Mouse (Mus musculus) midbrain, embryonic 16.5 days (tissue): Measurements from ENCODE around the gene Mpped2. TPM values are rescaled to one million over a fixed set of nuclear protein-coding genes. Genes with fewer than 3 reads are reported as not detected.

Experiments used
- ATAC-seq: fragments of 200-750 bp; cut with Nextera tagmentation; 2 replicates; pipeline ENCODE4 v1.8.0; 2017; ENCODE audit warnings: moderate TSS enrichment
- H3K27ac ChIP-seq: fragments of 300-500 bp; sonication (generic); 2 replicates; pipeline ENCODE4 v1.5.1; 2014; ENCODE audit warnings: mild to moderate bottlenecking, low read length, mixed read lengths
- H3K27me3 ChIP-seq: fragments of 300-500 bp; sonication (generic); 2 replicates; pipeline ENCODE4 v1.6.1; 2014; ENCODE audit warnings: low read depth, low read length, mixed read lengths; ENCODE audit not compliant: control insufficient read depth, insufficient read depth
- H3K36me3 ChIP-seq: fragments of 300-500 bp; sonication (generic); 2 replicates; pipeline ENCODE4 v1.6.1; 2014; ENCODE audit warnings: mild to moderate bottlenecking, low read length, moderate library complexity, mixed read lengths; ENCODE audit not compliant: control insufficient read depth, insufficient read depth
- H3K4me1 ChIP-seq: fragments of 300-500 bp; sonication (generic); 2 replicates; pipeline ENCODE4 v1.6.1; 2014; ENCODE audit warnings: mild to moderate bottlenecking, low read length, mixed read lengths; ENCODE audit not compliant: control insufficient read depth, insufficient read depth
- H3K4me2 ChIP-seq: fragments of 300-500 bp; sonication (generic); 2 replicates; pipeline ENCODE4 v1.6.1; 2014; ENCODE audit warnings: mild to moderate bottlenecking, low read length, mixed read lengths
- H3K4me3 ChIP-seq: fragments of 300-500 bp; sonication (generic); 2 replicates; pipeline ENCODE4 v1.5.1; 2014; ENCODE audit warnings: low read depth, mild to moderate bottlenecking, low read length, moderate library complexity, mixed read lengths
- H3K9ac ChIP-seq: fragments of 300-500 bp; sonication (generic); 2 replicates; pipeline ENCODE4 v1.6.1; 2014; ENCODE audit warnings: low read depth, low read length, mixed read lengths
- H3K9me3 ChIP-seq: fragments of 300-500 bp; sonication (generic); replicated peaks from 2 replicates; pipeline ENCODE4 v1.6.1; 2014; ENCODE audit warnings: mild to moderate bottlenecking, low read length, mixed read lengths; ENCODE audit not compliant: control insufficient read depth, poor library complexity, severe bottlenecking
- WGBS: fragments of 180-500 bp; shearing (Covaris S2); extraction: QIAGEN DNeasy Blood & Tissue Kit; methylation state at CpG from one replicate; pipeline ENCODE4 v1.1.7; 2014; 5-methylcytosine and 5-hydroxymethylcytosine counted together
- polyA plus RNA-seq: library from polyadenylated mRNA; unstranded; fragments of >200 nt; fragmentation: Nextera tagmentation; extraction: Ambion mirVana; gene quantifications from 2 replicates; pipeline ENCODE4 v1.2.1, GENCODE M21; 2015

The Mpped2 gene
- polyA plus RNA-seq, 1 experiment from 2014 or later = 110 TPM

DNA sequence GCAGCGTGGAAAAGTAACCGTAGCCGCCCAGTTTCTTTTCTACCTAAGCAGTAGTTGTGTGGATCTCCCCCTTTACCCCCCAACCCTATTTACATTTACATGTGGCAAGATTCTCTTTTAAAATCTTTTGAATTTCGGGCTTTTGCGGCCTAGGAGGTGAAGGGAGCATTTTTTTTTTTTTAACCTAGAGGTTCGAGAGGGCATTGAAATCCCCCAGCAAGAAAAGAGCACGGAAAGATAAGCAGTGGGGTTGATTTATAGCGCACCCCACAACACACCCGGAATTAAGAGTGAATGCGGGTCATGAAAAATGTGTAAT lies 1.5 kb downstream of the Mpped2 start:
- Histone ChIP-seq H3K4me1 (peaks cover 27% of the 10 kb centered on the region), H3K36me3 (no peaks in the 10 kb centered on the region), H3K27ac (peak overlapping the region; percentile 100), H3K27me3 (no peaks in the 10 kb centered on the region), H3K9me3 (no peaks in the 10 kb centered on the region), H3K4me2 (peak overlapping the region; percentile 68), H3K9ac (peak overlapping the region; percentile 96), H3K4me3 (peak overlapping the region; percentile 90)
- WGBS = 0% methylated on average over 10 of the region's 10 CpGs
- ATAC-seq = no peak

DNA sequence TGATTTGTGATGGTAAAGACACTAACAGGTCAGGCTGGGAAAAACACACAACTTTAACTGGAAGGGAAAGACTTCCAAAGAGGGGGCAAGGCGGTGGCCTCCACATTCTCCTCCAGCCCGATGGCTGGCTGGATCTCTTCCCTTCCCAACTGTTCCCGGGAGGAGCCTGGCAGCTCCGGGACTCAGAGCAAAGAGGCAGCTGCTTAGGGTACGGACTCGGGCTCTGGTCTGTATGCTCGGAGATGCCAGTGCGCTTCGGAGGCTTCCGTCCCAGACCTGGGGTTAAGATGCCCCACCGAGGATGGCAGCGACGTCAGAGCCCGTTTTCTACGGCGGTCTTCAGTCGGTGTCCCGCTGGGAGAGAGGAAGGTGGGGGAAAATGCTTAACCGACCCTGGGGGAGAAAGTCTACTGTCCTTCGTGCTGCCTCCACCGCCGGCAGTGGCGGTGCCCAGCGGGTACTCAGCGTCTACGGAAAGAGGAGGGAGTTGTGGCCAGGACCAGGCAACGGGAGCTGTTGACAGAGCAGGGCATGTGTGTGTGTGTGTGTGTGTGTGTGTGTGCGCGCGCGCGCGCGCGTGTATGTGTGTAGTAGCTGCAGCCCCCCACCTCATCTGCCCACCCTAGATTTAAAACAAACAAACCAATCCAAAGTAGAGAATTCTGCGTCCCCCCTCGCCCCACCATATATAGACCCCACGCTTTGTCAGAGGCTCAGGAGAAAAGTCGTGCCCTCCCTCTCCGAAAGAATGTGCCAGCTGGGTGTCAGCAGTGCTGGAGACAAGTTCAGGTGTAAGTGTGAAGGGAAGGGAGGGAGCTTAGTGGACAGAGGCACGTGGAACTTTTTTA lies 2.0 kb downstream of the Mpped2 start:
- H3K9ac ChIP-seq = peak overlapping the region; percentile 96
- peak overlapping the region; percentile 100 for H3K27ac ChIP-seq
- H3K4me2 ChIP-seq = peak overlapping the region; percentile 68
- no peaks in the 10 kb centered on the region for H3K27me3 ChIP-seq
- under 1% methylated on average over 39 of the region's 41 CpGs for WGBS
- peak overlapping the region; percentile 90 for H3K4me3 ChIP-seq
- H3K4me1 ChIP-seq = peaks cover 27% of the 10 kb centered on the region
- H3K36me3 ChIP-seq = no peaks in the 10 kb centered on the region
- ATAC-seq = peak; percentile 37
- H3K9me3 ChIP-seq = no peaks in the 10 kb centered on the region

DNA sequence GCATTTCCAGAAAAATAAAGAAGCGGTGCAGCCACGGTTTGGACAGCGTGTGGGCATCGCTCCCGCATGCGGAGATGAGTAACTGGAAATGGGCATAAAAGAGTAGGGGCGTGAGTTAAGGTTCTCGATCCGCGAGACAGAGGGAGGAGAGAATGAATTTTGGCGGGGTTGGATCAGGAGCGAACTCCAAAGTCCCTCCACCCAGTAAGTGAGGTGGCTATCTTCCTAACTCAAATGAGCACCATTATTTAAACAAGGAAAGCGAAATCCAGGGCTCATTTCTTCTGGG lies 2.6 kb downstream of the Mpped2 start:
- 1% methylated on average over 13 of the region's 13 CpGs for WGBS
- ATAC-seq = no peak
- peak overlapping the region; percentile 68 for H3K4me2 ChIP-seq
- H3K9ac ChIP-seq = peak overlapping the region; percentile 96
- H3K27ac ChIP-seq = peak overlapping the region; percentile 100
- no peaks in the 10 kb centered on the region for H3K36me3 ChIP-seq
- no peaks in the 10 kb centered on the region for H3K27me3 ChIP-seq
- H3K4me3 ChIP-seq = peak overlapping the region; percentile 90
- peaks cover 27% of the 10 kb centered on the region for H3K4me1 ChIP-seq
- H3K9me3 ChIP-seq = no peaks in the 10 kb centered on the region

DNA sequence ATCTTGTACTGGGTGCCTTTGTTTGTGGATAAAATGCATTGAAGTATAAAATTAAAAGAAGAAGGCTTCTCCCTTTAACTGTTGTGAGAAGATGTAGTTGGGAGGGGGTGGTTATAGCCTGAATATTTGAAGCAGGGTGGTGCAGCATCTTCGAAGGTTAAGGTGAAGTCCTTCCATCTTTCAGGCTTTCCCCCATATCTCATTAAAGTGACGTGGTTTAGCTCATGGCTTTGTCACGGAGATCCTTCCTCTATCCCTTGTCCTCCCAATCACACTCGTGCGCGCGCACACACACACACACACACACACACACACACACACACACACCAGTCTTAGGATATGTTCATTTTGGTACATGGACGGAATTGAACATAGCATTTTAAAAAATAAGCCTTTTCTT lies 3.3 kb downstream of the Mpped2 start:
- H3K9me3 ChIP-seq = no peaks in the 10 kb centered on the region
- H3K4me2 ChIP-seq = peak overlapping the region; percentile 68
- no peak overlapping the region for H3K27ac ChIP-seq
- no peak for ATAC-seq
- peaks cover 27% of the 10 kb centered on the region for H3K4me1 ChIP-seq
- H3K27me3 ChIP-seq = no peaks in the 10 kb centered on the region
- H3K4me3 ChIP-seq = peak overlapping the region; percentile 90
- 56% methylated on average over 8 of the region's 8 CpGs for WGBS
- H3K36me3 ChIP-seq = no peaks in the 10 kb centered on the region
- H3K9ac ChIP-seq = no peak overlapping the region

DNA sequence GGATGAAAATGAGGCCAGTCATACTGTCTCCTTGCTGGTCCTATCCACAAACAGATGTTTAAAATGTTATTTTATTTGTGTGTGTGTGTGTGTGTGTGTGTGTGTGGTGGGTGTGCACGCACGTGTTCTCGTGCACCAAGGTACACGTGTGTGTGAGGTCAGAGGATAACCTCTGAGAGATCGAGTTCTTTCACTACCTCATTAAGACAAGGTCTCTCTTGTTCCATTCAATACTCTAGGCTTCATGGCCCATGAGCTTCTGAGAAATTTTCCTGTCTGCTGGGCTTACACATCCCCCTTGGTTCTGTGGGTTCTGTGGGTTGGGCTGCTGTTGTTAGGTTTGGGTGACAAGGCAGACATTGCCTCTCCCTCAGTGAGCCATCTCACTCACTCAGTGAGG lies 12.6 kb downstream of the Mpped2 start:
- Histone ChIP-seq H3K27me3 (no peaks in the 10 kb centered on the region), H3K4me2 (no peak overlapping the region), H3K4me3 (no peak overlapping the region), H3K27ac (no peak overlapping the region), H3K9me3 (no peaks in the 10 kb centered on the region), H3K9ac (no peak overlapping the region), H3K4me1 (peaks cover 5% of the 10 kb centered on the region), H3K36me3 (no peaks in the 10 kb centered on the region)
- ATAC-seq = no peak
- 88% methylated on average over 5 of the region's 5 CpGs for WGBS

DNA sequence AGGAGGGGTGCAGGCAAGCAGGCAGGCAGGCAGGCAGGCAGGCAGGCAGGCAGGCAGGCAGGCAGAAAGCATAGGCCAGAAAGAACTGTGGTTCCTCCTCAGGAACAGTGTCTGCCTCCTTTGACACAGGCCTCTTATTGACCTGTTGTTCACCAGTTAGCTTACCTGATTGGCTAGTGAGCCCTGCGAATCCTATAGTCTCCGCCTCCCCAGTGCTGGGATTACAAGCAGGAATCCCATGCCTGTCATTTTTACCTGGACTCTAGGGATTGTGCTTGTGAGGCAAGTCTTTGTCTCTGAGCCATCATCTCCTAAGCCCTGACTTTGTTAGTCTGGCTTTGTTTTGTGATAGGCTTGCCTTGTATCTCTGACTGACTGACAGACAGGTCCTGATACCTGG lies 14.1 kb downstream of the Mpped2 start:
- no peaks in the 10 kb centered on the region for H3K27me3 ChIP-seq
- no peak overlapping the region for H3K9ac ChIP-seq
- no peaks in the 10 kb centered on the region for H3K9me3 ChIP-seq
- H3K36me3 ChIP-seq = no peaks in the 10 kb centered on the region
- ATAC-seq = no peak
- H3K27ac ChIP-seq = no peak overlapping the region
- WGBS = 78% methylated on average over 2 of the region's 2 CpGs
- H3K4me1 ChIP-seq = peaks cover 10% of the 10 kb centered on the region
- no peak overlapping the region for H3K4me2 ChIP-seq
- H3K4me3 ChIP-seq = no peak overlapping the region

DNA sequence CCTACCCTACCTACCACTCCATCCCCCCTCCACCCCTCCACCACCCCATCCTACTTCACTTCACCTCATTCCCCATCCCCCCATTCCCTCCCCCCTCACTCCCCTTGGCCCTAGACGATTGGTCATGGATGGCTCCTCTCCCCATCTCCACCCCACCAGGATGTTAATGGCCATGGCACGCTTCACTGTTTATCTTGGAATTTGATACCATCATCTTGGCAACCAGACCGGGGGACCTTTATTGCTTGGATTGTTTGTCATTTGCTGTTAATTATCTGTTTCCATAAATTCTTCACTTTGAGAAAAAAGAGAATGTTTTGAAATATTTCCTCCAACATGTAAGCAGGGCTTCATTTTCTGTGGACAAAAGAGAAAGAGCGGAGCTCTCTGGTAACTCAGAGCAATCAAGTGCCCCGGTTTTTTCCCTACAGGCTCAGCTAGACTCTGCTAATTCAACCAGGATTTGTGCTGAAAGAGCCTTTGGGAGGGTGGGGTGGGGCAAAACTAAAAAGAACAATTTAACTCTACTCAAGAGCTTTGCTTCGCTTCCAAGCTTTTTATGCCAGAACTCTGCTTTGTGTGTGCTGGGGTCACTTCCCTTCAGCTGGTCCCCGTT lies 17.9 kb downstream of the Mpped2 start:
- no peak overlapping the region for H3K9ac ChIP-seq
- ATAC-seq = no peak

DNA sequence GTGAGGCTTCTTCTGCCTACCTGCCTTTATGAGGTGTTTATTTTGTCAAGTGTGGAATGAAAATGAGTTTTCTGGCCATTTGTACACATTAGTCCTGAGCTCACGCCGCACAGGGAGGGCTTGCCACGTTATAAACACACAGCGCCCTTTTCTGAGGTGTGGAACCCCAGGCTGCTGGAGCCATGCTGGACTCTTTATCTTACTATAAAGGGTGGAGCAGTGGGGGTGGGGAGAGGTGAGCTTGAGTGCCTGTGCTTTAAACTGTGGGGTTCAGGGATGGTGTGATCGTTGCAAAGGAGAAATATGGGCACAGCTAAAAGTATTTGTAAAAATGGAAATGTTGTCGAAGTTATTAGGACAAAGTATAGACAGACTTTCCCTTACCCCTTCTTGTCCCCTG lies 18.4 kb downstream of the Mpped2 start:
- peaks cover 22% of the 10 kb centered on the region for H3K4me1 ChIP-seq
- H3K27me3 ChIP-seq = no peaks in the 10 kb centered on the region
- H3K9me3 ChIP-seq = no peaks in the 10 kb centered on the region
- 51% methylated on average over 6 of the region's 6 CpGs for WGBS
- H3K27ac ChIP-seq = no peak overlapping the region
- no peaks in the 10 kb centered on the region for H3K36me3 ChIP-seq
- H3K4me3 ChIP-seq = no peak overlapping the region
- H3K9ac ChIP-seq = no peak overlapping the region
- no peak overlapping the region for H3K4me2 ChIP-seq
- no peak for ATAC-seq

More for the DNA sequence above, 17.9 kb downstream of the Mpped2 start:
- H3K36me3 ChIP-seq = no peaks in the 10 kb centered on the region
- H3K27me3 ChIP-seq = no peaks in the 10 kb centered on the region
- WGBS = 20% methylated on average over 7 of the region's 7 CpGs
- H3K27ac ChIP-seq = no peak overlapping the region
- no peak overlapping the region for H3K4me2 ChIP-seq
- no peak overlapping the region for H3K4me3 ChIP-seq
- H3K4me1 ChIP-seq = peaks cover 20% of the 10 kb centered on the region
- no peaks in the 10 kb centered on the region for H3K9me3 ChIP-seq

DNA sequence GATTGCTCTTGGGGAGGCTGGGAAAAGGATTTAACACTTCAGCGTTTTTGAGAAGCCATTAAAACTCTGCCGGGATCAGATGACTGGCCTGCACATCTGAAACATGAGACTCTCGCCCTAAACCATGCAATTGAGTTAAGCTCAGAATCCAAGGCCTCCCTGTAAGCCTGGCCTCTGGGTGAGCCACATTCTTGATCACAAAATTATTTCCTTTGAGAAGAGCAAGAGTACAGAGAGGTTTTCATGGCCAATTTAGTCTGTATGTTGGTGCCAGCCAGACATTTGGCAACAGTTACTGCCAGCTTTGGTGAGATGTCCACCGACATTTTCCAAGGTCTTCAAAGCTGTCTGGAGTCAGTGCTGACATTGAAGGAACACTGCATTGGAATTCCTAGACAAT lies 20.1 kb downstream of the Mpped2 start:
- no peak overlapping the region for H3K4me2 ChIP-seq

More for the DNA sequence above, 20.1 kb downstream of the Mpped2 start:
- H3K27me3 ChIP-seq = no peaks in the 10 kb centered on the region
- WGBS = 27% methylated on average over 4 of the region's 4 CpGs
- no peaks in the 10 kb centered on the region for H3K9me3 ChIP-seq
- peaks cover 24% of the 10 kb centered on the region for H3K4me1 ChIP-seq
- H3K9ac ChIP-seq = no peak overlapping the region
- no peak overlapping the region for H3K27ac ChIP-seq
- no peaks in the 10 kb centered on the region for H3K36me3 ChIP-seq
- H3K4me3 ChIP-seq = no peak overlapping the region
- ATAC-seq = no peak
